ENCODE assay signal across 17 mouse cellular contexts in genomic region chr9:60724968-60725367, GRCm38 (mm10). TPM values are rescaled to one million over a fixed set of nuclear protein-coding genes. Genes with fewer than 3 reads are reported as not detected.
"Had no signal": no experiment of that assay in that cellular context is flagged by ENCODE, and none has a peak within 500 bp of the region (broad histone marks: within the 10 kb centered on the region; RNA-seq: fewer than 3 reads in every experiment).

No protein-coding gene starts in this region.

- DNase-seq: retina, postnatal 1 day; right cerebral cortex, adult 18-20 months; right cerebral cortex, postnatal 14 days; right cerebral cortex, postnatal 25 days; right cerebral cortex, postnatal 4 days; spleen, adult 18-20 months; thymus, adult 18-20 months; thymus, adult 2 months; thymus, postnatal 14 days; thymus, postnatal 25 days; thymus, postnatal 36 days; thymus, postnatal 4 days had no signal

- H3K36me3 ChIP-seq: stomach, embryonic 15.5 days had no signal

- H3K9ac ChIP-seq: neural tube, embryonic 13.5 days; neural tube, embryonic 15.5 days; stomach, embryonic 15.5 days had no signal

- H3K4me2 ChIP-seq: neural tube, embryonic 13.5 days; neural tube, embryonic 15.5 days; stomach, embryonic 15.5 days had no signal

- H3K9me3 ChIP-seq: neural tube, embryonic 15.5 days; stomach, embryonic 15.5 days had no signal

- H3K27ac ChIP-seq: neural tube, embryonic 13.5 days; neural tube, embryonic 15.5 days; stomach, embryonic 15.5 days; stomach, postnatal 0 days had no signal

- H3K4me1 ChIP-seq: neural tube, embryonic 13.5 days; neural tube, embryonic 15.5 days; stomach, embryonic 15.5 days had no signal

- H3K4me3 ChIP-seq: neural tube, embryonic 13.5 days; neural tube, embryonic 15.5 days; stomach, embryonic 15.5 days had no signal

- H3K27me3 ChIP-seq: neural tube, embryonic 13.5 days; neural tube, embryonic 15.5 days; stomach, embryonic 15.5 days had no signal

RNA-seq across cellular contexts. Expression of gene Larp6, which starts 12.2 kb away (rescaled TPM):
- total RNA-seq: neutrophil, adult 5-6 weeks had no signal
